Mouse (Mus musculus): ENCODE results near the gene Fbxw7. TPM values are rescaled to one million over a fixed set of nuclear protein-coding genes. Genes with fewer than 3 reads are reported as not detected.

The Fbxw7 gene
- polyA plus RNA-seq, 1 experiment from 2014 or later, result 26.0 TPM

DNA sequence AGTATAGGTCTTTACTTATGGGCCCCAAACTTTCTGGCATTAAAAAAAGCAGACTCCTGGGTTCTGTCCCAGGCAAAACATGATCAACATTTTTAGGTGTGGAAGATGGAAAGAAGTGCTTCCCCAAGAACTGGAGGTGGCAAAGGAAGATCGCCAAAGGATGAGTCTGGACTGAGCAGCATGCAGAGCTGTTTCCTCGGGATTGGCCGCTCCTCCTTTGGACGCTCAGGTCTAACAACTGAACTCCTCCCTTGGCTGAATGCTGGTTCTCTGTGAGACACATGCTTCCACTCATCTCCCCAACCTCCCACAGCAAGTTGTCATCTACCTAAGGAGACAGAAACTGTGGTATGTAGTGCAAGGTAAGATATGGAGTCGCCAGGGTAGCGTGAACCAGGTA lies 206.7 kb downstream of the Fbxw7 start:
- H3K27me3 ChIP-seq, result no peaks in the 10 kb centered on the region
- H3K36me3 ChIP-seq (replicated peaks), result no peaks in the 10 kb centered on the region
- no peak overlapping the region for H3K4me2 ChIP-seq
- H3K27ac ChIP-seq, result no peak overlapping the region
- no peaks in the 10 kb centered on the region for H3K9me3 ChIP-seq
- H3K9ac ChIP-seq, result no peak overlapping the region
- WGBS, result 92% methylated on average over 6 of the region's 6 CpGs
- no peak for ATAC-seq (ENCODE audit: low FRiP score)
- no peak overlapping the region for H3K4me3 ChIP-seq (replicated peaks)
- H3K4me1 ChIP-seq, result peaks cover 11% of the 10 kb centered on the region

DNA sequence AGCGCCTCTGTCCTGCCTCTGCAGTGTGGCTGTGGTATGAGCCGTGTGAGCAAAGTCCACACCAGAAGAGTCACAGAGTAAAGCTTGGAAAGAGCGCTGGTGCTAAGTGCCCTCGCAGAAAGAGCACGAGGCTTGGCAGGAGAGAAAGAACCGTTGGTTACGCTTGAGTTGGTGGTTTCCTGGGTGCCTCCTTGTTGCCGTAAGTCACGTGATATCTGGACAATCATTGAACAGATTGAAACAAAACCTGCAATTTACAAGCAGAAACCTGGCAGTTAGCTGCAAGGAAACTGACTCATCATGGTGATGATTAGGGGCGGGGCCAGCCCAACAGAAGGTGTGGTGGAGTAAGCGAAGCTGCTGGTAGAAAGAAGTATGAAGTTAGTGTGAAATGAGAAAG lies 207.7 kb downstream of the Fbxw7 start:
- no peak for ATAC-seq (ENCODE audit: low FRiP score)
- no peak overlapping the region for H3K4me3 ChIP-seq (replicated peaks)
- no peak overlapping the region for H3K27ac ChIP-seq
- no peak overlapping the region for H3K4me2 ChIP-seq
- peaks cover 11% of the 10 kb centered on the region for H3K4me1 ChIP-seq
- H3K9me3 ChIP-seq, result no peaks in the 10 kb centered on the region
- no peaks in the 10 kb centered on the region for H3K36me3 ChIP-seq (replicated peaks)
- 83% methylated on average over 11 of the region's 11 CpGs for WGBS
- H3K9ac ChIP-seq, result no peak overlapping the region
- H3K27me3 ChIP-seq, result no peaks in the 10 kb centered on the region

GRCm38 (mm10) chr3:85024237-85024636 lies 209.2 kb downstream of the Fbxw7 start:
- Histone ChIP-seq H3K27me3 (no peaks in the 10 kb centered on the region), H3K27ac (no peak overlapping the region), H3K9ac (no peak overlapping the region), H3K36me3 (replicated peaks) (no peaks in the 10 kb centered on the region), H3K4me3 (replicated peaks) (no peak overlapping the region), H3K4me1 (peaks cover 11% of the 10 kb centered on the region), H3K9me3 (no peaks in the 10 kb centered on the region), H3K4me2 (no peak overlapping the region)
- WGBS, result 75% methylated on average over 2 of the region's 2 CpGs
- ATAC-seq (ENCODE audit: low FRiP score), result no peak

DNA sequence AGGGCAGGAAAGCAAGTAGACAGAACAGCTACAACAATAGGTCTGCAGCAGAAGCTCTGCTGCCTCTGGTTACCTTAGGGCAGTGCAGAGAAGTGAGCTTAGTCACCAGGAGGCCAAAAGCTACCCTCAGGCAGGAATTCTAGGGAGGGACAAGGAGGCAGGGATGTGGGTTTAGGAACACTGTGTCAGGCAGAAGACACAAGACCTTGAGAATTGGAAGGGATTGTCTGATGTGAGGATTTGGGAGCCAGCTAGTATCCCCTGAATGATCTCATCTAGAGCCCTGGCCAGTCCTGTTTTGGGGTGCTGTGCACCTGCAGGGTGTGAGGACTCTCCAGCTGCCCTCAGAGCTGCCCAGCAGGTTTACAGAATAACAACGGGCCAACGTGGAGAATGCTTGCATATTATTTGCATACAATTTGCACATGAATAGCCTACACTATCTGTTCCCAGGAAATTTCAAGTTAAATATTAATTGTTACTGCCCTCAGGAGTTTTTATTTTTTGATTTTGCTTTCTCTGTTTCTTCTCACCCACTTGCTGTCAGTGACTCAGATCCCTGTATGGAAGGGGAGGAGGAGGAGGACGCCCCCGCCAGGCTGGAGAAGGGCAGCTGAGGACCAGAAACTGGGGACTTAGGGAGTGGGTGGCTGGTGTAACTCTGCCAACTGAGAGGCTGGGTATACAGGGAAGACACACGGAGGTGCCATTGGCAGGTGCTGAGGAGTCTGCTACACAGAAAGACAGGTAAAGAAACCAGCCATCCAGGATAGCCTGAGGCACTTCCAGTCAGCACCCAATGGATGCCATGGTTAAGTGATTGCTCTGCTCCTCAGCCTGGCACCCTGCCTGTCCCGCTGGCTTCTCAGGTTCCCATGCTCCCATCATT lies 210.0 kb downstream of the Fbxw7 start:
- Histone ChIP-seq H3K9ac (no peak overlapping the region), H3K27ac (no peak overlapping the region), H3K4me2 (no peak overlapping the region), H3K4me1 (peaks cover 11% of the 10 kb centered on the region), H3K36me3 (replicated peaks) (no peaks in the 10 kb centered on the region), H3K27me3 (no peaks in the 10 kb centered on the region), H3K4me3 (replicated peaks) (no peak overlapping the region), H3K9me3 (no peaks in the 10 kb centered on the region)
- whole genome bisulfite sequencing, result 27% methylated on average over 6 of the region's 6 CpGs
- no peak for ATAC-seq (ENCODE audit: low FRiP score)

Other genes starting within 250 kb of the Fbxw7 start
- gene Arfip1, start 232.6 kb upstream of the Fbxw7 start, polyA plus RNA-seq (2016; fragmentation: Nextera tagmentation; extraction: Ambion mirVana), result 31.0 and 31.8 TPM in 2 replicates
- not detected in 2 replicates for gene Tigd4, start 221.7 kb upstream of the Fbxw7 start, polyA plus RNA-seq (2016; fragmentation: Nextera tagmentation; extraction: Ambion mirVana)
- 0.09 and 0.27 TPM in 2 replicates for gene Tmem154, start 149.1 kb upstream of the Fbxw7 start, polyA plus RNA-seq (2016; fragmentation: Nextera tagmentation; extraction: Ambion mirVana)